Mouse (Mus musculus) heart, embryonic 10.5 days (tissue): ENCODE data around the gene Tpk1. TPM values are rescaled to one million over a fixed set of nuclear protein-coding genes. Genes with fewer than 3 reads are reported as not detected.

ENCODE experiments used
- DNase-seq: peaks from one replicate; pipeline ENCODE4 v3.0.0-alpha.2; 2017; ENCODE audit warnings: low spot score
- H3K27ac ChIP-seq: fragments of 300-500 bp; sonication (generic); 2 replicates; pipeline ENCODE4 v1.5.1; 2016; ENCODE audit warnings: mild to moderate bottlenecking
- H3K27me3 ChIP-seq: fragments of 300-500 bp; sonication (generic); 2 replicates; pipeline ENCODE4 v1.6.1; 2016; ENCODE audit warnings: mild to moderate bottlenecking; ENCODE audit not compliant: poor library complexity, insufficient read depth, severe bottlenecking
- H3K36me3 ChIP-seq: fragments of 300-500 bp; sonication (generic); 2 replicates; pipeline ENCODE4 v1.6.1; 2016; ENCODE audit warnings: mild to moderate bottlenecking, moderate library complexity
- H3K4me1 ChIP-seq: fragments of 300-500 bp; sonication (generic); 2 replicates; pipeline ENCODE4 v1.6.1; 2016; ENCODE audit warnings: mild to moderate bottlenecking
- H3K4me3 ChIP-seq: fragments of 300-500 bp; sonication (generic); 2 replicates; pipeline ENCODE4 v1.5.1; 2016; ENCODE audit warnings: mild to moderate bottlenecking, moderate library complexity
- H3K9me3 ChIP-seq: fragments of 300-500 bp; sonication (generic); 2 replicates; pipeline ENCODE4 v1.6.1; 2016; ENCODE audit warnings: mild to moderate bottlenecking, moderate library complexity
- WGBS: fragments of 180-500 bp; shearing (Covaris S2); methylation state at CpG from one replicate; pipeline ENCODE4 v1.1.7; 2016; 5-methylcytosine and 5-hydroxymethylcytosine counted together
- polyA plus RNA-seq: library from polyadenylated mRNA; unstranded; fragments of >200 nt; fragmentation: Nextera tagmentation; extraction: Ambion mirVana; gene quantifications from 2 replicates; pipeline ENCODE4 v1.2.1, GENCODE M21; 2016

Gene Tpk1
- polyA plus RNA-seq: 5.7 and 6.9 TPM in 2 replicates

GRCm38 (mm10) chr6:43665677-43666546 is at the start of gene Tpk1:
Gene Tpk1, minus strand, starts transcription at chr6:43666278.
- WGBS: under 1% methylated on average over 62 of the region's 63 CpGs
- peak; percentile 96 for DNase-seq

GRCm38 (mm10) chr6:43702810-43703614 is 36.9 kb upstream of the Tpk1 start:
- Histone ChIP-seq H3K27ac (no peak overlapping the region), H3K4me1 (no peaks in the 10 kb centered on the region), H3K36me3 (no peaks in the 10 kb centered on the region), H3K9me3 (no peaks in the 10 kb centered on the region), H3K4me3 (no peak overlapping the region), H3K27me3 (no peaks in the 10 kb centered on the region)
- DNase-seq: no peak
- WGBS: 33% methylated on average over 6 of the region's 6 CpGs

More at GRCm38 (mm10) chr6:43665677-43666546, at the start of gene Tpk1:
- Histone ChIP-seq H3K36me3 (no peaks in the 10 kb centered on the region), H3K4me1 (no peaks in the 10 kb centered on the region), H3K27ac (peak within 1 kb of the TSS; percentile 96), H3K9me3 (no peaks in the 10 kb centered on the region), H3K4me3 (peak within 1 kb of the TSS; percentile 72), H3K27me3 (no peaks in the 10 kb centered on the region)

GRCm38 (mm10) chr6:43691863-43692262 is 25.8 kb upstream of the Tpk1 start:
- no peak for DNase-seq
- WGBS: 65% methylated on average over 1 of the region's 1 CpGs
- H3K27me3 ChIP-seq: no peaks in the 10 kb centered on the region

GRCm38 (mm10) chr6:43685985-43686384 is 19.9 kb upstream of the Tpk1 start:
- Histone ChIP-seq H3K27me3 (no peaks in the 10 kb centered on the region), H3K4me3 (no peak overlapping the region), H3K9me3 (no peaks in the 10 kb centered on the region), H3K36me3 (no peaks in the 10 kb centered on the region), H3K27ac (no peak overlapping the region), H3K4me1 (no peaks in the 10 kb centered on the region)
- 47% methylated on average over 2 of the region's 2 CpGs for WGBS
- no peak for DNase-seq

More at GRCm38 (mm10) chr6:43691863-43692262, 25.8 kb upstream of the Tpk1 start:
- Histone ChIP-seq H3K4me3 (no peak overlapping the region), H3K9me3 (no peaks in the 10 kb centered on the region), H3K27ac (no peak overlapping the region), H3K36me3 (no peaks in the 10 kb centered on the region), H3K4me1 (no peaks in the 10 kb centered on the region)

- Histone ChIP-seq H3K36me3 (no peaks in the 10 kb centered on the region), H3K9me3 (no peaks in the 10 kb centered on the region), H3K27ac (no peak overlapping the region), H3K27me3 (no peaks in the 10 kb centered on the region), H3K4me1 (no peaks in the 10 kb centered on the region), H3K4me3 (no peak overlapping the region)
- WGBS: 64% methylated on average over 2 of the region's 2 CpGs
- DNase-seq: no peak
Measured at GRCm38 (mm10) chr6:43682535-43682934, 16.5 kb upstream of the Tpk1 start.

GRCm38 (mm10) chr6:43678689-43679212 is 12.7 kb upstream of the Tpk1 start:
- Histone ChIP-seq H3K36me3 (no peaks in the 10 kb centered on the region), H3K27ac (no peak overlapping the region), H3K4me1 (no peaks in the 10 kb centered on the region), H3K9me3 (no peaks in the 10 kb centered on the region), H3K4me3 (no peak overlapping the region), H3K27me3 (no peaks in the 10 kb centered on the region)
- no peak for DNase-seq
- 86% methylated on average over 2 of the region's 2 CpGs for WGBS

GRCm38 (mm10) chr6:43677566-43677965 is 11.5 kb upstream of the Tpk1 start:
- 78% methylated on average over 3 of the region's 3 CpGs for WGBS
- DNase-seq: no peak
- no peaks in the 10 kb centered on the region for H3K36me3 ChIP-seq

GRCm38 (mm10) chr6:43676139-43676538 is 10.1 kb upstream of the Tpk1 start:
- WGBS: 58% methylated on average over 3 of the region's 3 CpGs
- no peaks in the 10 kb centered on the region for H3K36me3 ChIP-seq
- no peaks in the 10 kb centered on the region for H3K9me3 ChIP-seq
- no peaks in the 10 kb centered on the region for H3K4me1 ChIP-seq
- DNase-seq: no peak
- no peaks in the 10 kb centered on the region for H3K27me3 ChIP-seq
- H3K27ac ChIP-seq: no peak overlapping the region
- no peak overlapping the region for H3K4me3 ChIP-seq

More at GRCm38 (mm10) chr6:43677566-43677965, 11.5 kb upstream of the Tpk1 start:
- Histone ChIP-seq H3K4me3 (no peak overlapping the region), H3K27ac (no peak overlapping the region), H3K9me3 (no peaks in the 10 kb centered on the region), H3K4me1 (no peaks in the 10 kb centered on the region), H3K27me3 (no peaks in the 10 kb centered on the region)

GRCm38 (mm10) chr6:43674986-43675760 is 9.1 kb upstream of the Tpk1 start:
- Histone ChIP-seq H3K9me3 (no peaks in the 10 kb centered on the region), H3K4me1 (no peaks in the 10 kb centered on the region), H3K36me3 (no peaks in the 10 kb centered on the region), H3K27ac (no peak overlapping the region), H3K27me3 (no peaks in the 10 kb centered on the region), H3K4me3 (no peak overlapping the region)
- 80% methylated on average over 3 of the region's 3 CpGs for whole genome bisulfite sequencing
- no peak for DNase-seq

GRCm38 (mm10) chr6:43670939-43671338 is 4.9 kb upstream of the Tpk1 start:
- no peaks in the 10 kb centered on the region for H3K36me3 ChIP-seq
- no peaks in the 10 kb centered on the region for H3K9me3 ChIP-seq
- no peak overlapping the region for H3K27ac ChIP-seq
- no peak overlapping the region for H3K4me3 ChIP-seq
- H3K27me3 ChIP-seq: no peaks in the 10 kb centered on the region
- DNase-seq: no peak
- no peaks in the 10 kb centered on the region for H3K4me1 ChIP-seq
- WGBS: 72% methylated on average over 2 of the region's 2 CpGs

GRCm38 (mm10) chr6:43667681-43668080 is 1.6 kb upstream of the Tpk1 start:
- Histone ChIP-seq H3K4me3 (no peak overlapping the region), H3K36me3 (no peaks in the 10 kb centered on the region), H3K27ac (no peak overlapping the region), H3K27me3 (no peaks in the 10 kb centered on the region), H3K9me3 (no peaks in the 10 kb centered on the region), H3K4me1 (no peaks in the 10 kb centered on the region)
- 74% methylated on average over 2 of the region's 2 CpGs for WGBS
- DNase-seq: no peak

- no peaks in the 10 kb centered on the region for H3K4me1 ChIP-seq
- no peaks in the 10 kb centered on the region for H3K36me3 ChIP-seq
- H3K9me3 ChIP-seq: no peaks in the 10 kb centered on the region
- H3K4me3 ChIP-seq: peak overlapping the region; percentile 72
- H3K27me3 ChIP-seq: no peaks in the 10 kb centered on the region
- DNase-seq: no peak
- peak overlapping the region; percentile 96 for H3K27ac ChIP-seq
- WGBS: 83% methylated on average over 7 of the region's 7 CpGs
Measured at GRCm38 (mm10) chr6:43666611-43667400, 728 bp upstream of the Tpk1 start.
